Mouse (Mus musculus) hindbrain, embryonic 10.5 days (tissue): ENCODE data around the gene Fam69b. TPM values are rescaled to one million over a fixed set of nuclear protein-coding genes. Genes with fewer than 3 reads are reported as not detected.
A peak's percentile ranks its signal among the peaks of the same experiment; 100 is the strongest.

Experiments used
- DNase-seq: peaks from one replicate; pipeline ENCODE4 v3.0.0-alpha.2; 2017; ENCODE audit warnings: low spot score
- H3K27ac ChIP-seq: fragments of 300-500 bp; sonication (generic); 2 replicates; pipeline ENCODE4 v1.5.1; 2016; ENCODE audit warnings: mild to moderate bottlenecking, moderate library complexity
- H3K27me3 ChIP-seq: fragments of 300-500 bp; sonication (generic); 2 replicates; pipeline ENCODE4 v1.6.1; 2016; ENCODE audit warnings: mild to moderate bottlenecking; ENCODE audit not compliant: poor library complexity, insufficient read depth, severe bottlenecking
- H3K36me3 ChIP-seq: fragments of 300-500 bp; sonication (generic); 2 replicates; pipeline ENCODE4 v1.6.1; 2016; ENCODE audit warnings: mild to moderate bottlenecking, moderate library complexity
- H3K4me1 ChIP-seq: fragments of 300-500 bp; sonication (generic); replicated peaks from 2 replicates; pipeline ENCODE4 v1.6.1; 2016; ENCODE audit warnings: mild to moderate bottlenecking
- H3K4me3 ChIP-seq: fragments of 300-500 bp; sonication (generic); 2 replicates; pipeline ENCODE4 v1.5.1; 2016; ENCODE audit warnings: mild to moderate bottlenecking, moderate library complexity
- H3K9me3 ChIP-seq: fragments of 300-500 bp; sonication (generic); 2 replicates; pipeline ENCODE4 v1.6.1; 2016; ENCODE audit warnings: mild to moderate bottlenecking, moderate library complexity
- WGBS: fragments of 180-500 bp; shearing (Covaris S2); methylation state at CpG from one replicate; pipeline ENCODE4 v1.1.7; 2016; 5-methylcytosine and 5-hydroxymethylcytosine counted together
- polyA plus RNA-seq: library from polyadenylated mRNA; unstranded; fragments of >200 nt; fragmentation: Nextera tagmentation; extraction: Ambion mirVana; gene quantifications from 2 replicates; pipeline ENCODE4 v1.2.1, GENCODE M21; 2016

Gene Fam69b
- polyA plus RNA-seq, 1 experiment from 2014 or later: 48.5 TPM

DNA sequence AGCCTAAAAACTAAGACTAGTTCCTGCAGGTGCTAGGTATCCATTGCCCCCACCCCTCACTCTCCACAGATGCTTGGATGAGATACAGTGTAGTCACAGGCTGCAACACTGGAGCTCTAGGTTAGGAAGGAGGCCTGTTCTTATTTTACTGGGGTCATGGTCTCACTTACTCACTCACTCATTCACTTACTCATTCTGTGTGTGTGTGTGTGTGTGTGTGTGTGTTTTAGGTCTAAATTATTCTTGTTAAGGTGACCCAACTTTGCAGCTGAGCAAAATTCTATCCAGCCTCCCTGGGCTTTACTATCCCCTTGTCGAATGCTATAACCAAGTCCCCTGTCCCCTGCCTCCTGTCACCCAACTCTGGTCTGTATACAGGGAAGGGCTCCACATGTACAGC is 26.7 kb upstream of the Fam69b start:
- no peaks in the 10 kb centered on the region for H3K9me3 ChIP-seq
- H3K27me3 ChIP-seq: peaks cover 51% of the 10 kb centered on the region
- no peak overlapping the region for H3K27ac ChIP-seq
- WGBS: 79% methylated on average over 1 of the region's 1 CpGs
- DNase-seq: no peak
- no peak overlapping the region for H3K4me3 ChIP-seq
- peaks cover 22% of the 10 kb centered on the region for H3K4me1 ChIP-seq
- no peaks in the 10 kb centered on the region for H3K36me3 ChIP-seq

DNA sequence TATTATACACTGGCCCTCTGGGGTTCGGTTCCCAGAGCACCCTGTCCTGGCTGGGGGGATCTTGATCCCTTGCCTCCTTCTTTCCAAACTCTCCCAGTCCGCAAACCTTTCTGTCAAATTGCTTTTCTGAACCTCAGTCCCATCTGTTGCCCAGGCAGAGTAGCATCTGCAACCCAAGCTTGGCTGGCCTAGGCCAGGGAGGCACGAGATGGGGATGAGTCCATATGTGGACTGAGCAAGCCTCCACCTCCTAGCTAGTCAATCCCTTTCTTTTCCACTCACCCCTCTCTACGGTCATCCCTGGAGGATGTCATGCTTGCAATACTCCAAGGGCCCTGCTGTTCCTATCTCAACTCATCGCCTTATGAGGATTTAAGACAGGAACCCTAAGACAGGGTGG is 25.6 kb upstream of the Fam69b start:
- H3K36me3 ChIP-seq: no peaks in the 10 kb centered on the region
- 83% methylated on average over 5 of the region's 5 CpGs for WGBS
- no peak for DNase-seq
- H3K4me3 ChIP-seq: peak overlapping the region; percentile 68; the same call in 1 of the 2 replicates
- H3K27me3 ChIP-seq: peaks cover 55% of the 10 kb centered on the region
- H3K4me1 ChIP-seq: peaks cover 30% of the 10 kb centered on the region
- H3K9me3 ChIP-seq: no peaks in the 10 kb centered on the region
- H3K27ac ChIP-seq: no peak overlapping the region

DNA sequence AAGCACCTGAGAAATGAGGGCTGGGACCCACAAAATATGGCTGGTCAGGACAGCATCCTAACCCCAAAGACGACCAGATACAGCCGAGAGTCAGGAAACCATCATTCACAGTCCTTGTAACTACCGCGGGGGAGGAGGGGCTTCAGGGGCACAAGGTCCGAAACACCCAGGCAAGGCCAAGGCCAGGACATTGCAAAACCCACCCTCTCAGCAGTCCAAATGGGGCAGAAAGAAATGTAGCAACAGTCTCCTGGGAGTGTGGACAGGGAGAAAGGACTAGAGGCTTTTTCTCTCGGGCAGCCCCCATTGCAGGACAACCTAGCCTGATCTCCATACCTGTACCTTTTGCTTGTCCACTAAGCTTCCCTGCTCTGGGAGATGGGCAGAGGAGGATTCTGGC is 25.1 kb upstream of the Fam69b start:
- Histone ChIP-seq H3K9me3 (no peaks in the 10 kb centered on the region), H3K4me1 (peaks cover 30% of the 10 kb centered on the region), H3K27ac (peak overlapping the region; percentile 86), H3K27me3 (peaks cover 58% of the 10 kb centered on the region), H3K4me3 (peak overlapping the region; percentile 68), H3K36me3 (no peaks in the 10 kb centered on the region)
- DNase-seq: no peak
- WGBS: 27% methylated on average over 6 of the region's 6 CpGs

DNA sequence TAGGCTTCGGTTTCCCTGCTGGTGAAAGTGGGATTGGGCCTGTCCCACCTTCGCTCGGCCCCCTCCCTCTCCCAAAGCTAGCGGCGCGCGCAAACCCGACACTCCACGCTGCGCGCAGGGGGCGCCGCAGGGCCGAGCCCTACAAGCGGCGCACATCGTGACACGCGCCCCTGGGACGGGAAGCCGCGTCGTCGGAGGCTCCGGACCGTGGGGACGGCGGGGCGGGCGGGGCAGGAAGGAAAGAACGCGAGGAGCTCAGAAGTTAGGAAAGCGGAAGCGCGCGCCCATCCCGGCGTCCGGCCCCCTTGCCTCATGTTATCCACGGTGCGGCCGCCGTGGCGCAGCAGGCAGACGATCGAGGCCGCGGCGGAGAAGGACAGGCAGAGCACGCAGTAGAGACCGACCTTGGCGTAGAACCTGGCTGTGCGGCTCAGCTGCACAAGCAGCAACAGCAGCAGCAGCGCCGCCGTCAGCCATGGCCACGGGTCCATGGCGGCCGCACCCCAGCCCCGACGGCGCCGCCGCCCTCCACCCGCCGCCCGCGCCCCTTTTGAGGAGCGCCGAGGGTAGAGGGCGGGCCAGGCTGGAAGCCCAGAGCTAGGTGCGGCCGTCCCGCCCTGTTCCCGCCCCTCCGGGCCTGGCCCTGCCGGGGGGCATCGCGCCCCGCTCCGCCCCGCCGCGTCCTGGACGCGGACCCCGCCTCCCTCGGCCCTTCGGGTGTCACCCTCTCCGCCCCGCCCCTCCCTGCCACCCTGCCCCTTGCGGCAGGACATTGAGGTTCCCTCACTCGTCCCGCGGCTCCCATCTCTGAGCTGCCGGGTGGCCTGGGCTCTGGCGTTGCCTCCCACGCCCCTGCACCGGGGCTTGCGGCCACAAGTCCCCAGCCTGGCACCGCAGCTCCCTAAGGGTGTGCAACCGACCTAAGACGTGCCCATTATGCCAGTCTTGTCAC is 24.3 kb upstream of the Fam69b start, which contains the start of gene Agpat2:
Gene Agpat2 (minus strand): TSS at position 698 of the 952 bp plus-strand sequence.
- Histone ChIP-seq H3K36me3 (no peaks in the 10 kb centered on the region), H3K27ac (peak within 1 kb of the TSS; percentile 86), H3K9me3 (no peaks in the 10 kb centered on the region), H3K4me1 (peaks cover 30% of the 10 kb centered on the region), H3K27me3 (peaks cover 58% of the 10 kb centered on the region), H3K4me3 (peak within 1 kb of the TSS; percentile 68)
- WGBS: under 1% methylated on average over 103 of the region's 103 CpGs
- DNase-seq: peak; percentile 63

DNA sequence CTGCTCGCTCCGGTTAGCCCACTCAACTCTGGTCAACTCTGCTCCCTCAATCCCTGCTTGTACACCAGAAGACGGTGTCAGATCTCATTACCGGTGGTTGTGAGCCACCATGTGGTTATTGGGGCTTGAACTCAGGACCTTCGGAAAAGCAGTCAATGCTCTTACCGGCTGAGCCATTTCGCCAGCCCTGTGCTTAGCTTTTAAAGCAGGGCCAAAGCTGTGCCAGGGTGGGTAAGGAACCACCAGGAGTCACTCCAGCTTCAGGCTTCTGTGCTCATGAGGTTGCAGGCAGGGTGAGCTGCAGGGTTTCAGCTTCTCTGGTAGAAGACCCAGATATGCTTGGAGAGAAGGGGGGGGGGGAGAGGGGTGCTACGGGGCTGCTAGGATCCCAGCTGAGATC is 22.9 kb upstream of the Fam69b start:
- Histone ChIP-seq H3K4me3 (no peak overlapping the region), H3K27me3 (peaks cover 58% of the 10 kb centered on the region), H3K36me3 (no peaks in the 10 kb centered on the region), H3K27ac (no peak overlapping the region), H3K4me1 (peaks cover 27% of the 10 kb centered on the region), H3K9me3 (no peaks in the 10 kb centered on the region)
- no peak for DNase-seq
- WGBS: 89% methylated on average over 8 of the region's 8 CpGs

DNA sequence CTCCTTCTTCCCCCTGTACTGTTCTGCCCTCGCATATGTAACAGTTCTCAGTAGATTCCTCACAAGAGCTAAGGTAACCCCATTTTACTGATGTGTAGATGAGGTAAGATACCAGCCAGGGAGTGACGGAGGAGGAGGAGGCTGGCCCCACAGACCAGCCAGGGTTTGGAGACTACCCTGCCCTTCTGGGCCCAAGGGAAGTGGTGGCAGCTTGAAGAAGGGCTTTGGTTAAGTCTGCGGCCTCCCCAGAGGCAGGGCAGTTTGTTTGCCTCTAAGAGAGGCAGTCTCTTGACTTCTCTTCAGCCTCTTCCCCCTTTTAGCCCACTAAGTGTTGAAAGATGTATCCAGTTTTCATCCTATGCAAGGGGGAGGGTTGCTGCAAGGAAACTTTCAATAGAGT is 21.7 kb upstream of the Fam69b start:
- no peak overlapping the region for H3K4me3 ChIP-seq
- H3K27me3 ChIP-seq: peaks cover 55% of the 10 kb centered on the region
- no peak for DNase-seq
- WGBS: 68% methylated on average over 3 of the region's 3 CpGs
- H3K36me3 ChIP-seq: no peaks in the 10 kb centered on the region
- no peaks in the 10 kb centered on the region for H3K9me3 ChIP-seq
- H3K4me1 ChIP-seq: peaks cover 26% of the 10 kb centered on the region
- H3K27ac ChIP-seq: no peak overlapping the region

DNA sequence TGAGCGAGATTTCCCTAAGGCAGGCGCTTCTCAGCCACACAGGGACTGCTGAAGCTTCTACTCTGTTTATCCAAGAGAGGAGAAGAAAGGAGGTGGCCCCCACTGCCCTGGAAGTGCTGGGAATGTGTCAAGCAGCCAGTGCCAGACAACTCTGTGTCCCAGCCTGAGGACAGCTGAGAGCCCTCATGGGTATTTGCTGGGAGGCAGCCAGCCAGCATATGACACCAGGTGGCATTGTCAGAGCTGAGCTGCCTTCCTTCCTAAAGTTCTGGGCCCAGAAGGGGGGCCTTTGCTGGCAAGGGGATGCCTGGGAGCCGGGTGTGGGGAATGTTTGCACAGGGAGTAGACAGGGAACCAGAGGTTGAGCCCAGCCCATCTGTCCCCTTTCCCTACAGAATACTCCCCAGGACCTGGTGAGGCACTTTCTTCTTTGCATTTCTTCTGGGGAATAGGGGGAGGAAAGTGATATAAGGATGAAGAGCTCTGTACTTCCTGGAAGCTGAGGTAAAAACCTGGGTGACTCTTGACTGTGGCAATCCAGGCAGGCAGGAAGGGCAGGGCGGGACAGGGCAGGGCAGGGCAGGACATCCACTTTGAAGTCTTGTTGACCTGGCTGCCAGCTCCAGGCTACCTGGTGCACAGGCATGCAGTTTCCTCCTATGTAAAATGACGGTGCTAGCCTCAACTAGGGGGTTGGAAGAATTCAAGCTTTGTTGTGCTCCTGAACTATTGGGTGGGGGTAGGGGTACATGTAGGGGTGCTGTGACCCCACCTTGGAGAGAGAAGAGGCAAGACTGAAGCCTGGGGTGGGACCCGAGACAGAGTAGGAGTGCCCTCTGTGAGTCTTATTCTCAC is 21.0 kb upstream of the Fam69b start:
- no peak overlapping the region for H3K4me3 ChIP-seq
- 55% methylated on average over 6 of the region's 6 CpGs for WGBS
- DNase-seq: no peak
- H3K36me3 ChIP-seq: no peaks in the 10 kb centered on the region
- H3K9me3 ChIP-seq: no peaks in the 10 kb centered on the region
- H3K27ac ChIP-seq: no peak overlapping the region
- peaks cover 26% of the 10 kb centered on the region for H3K4me1 ChIP-seq
- peaks cover 48% of the 10 kb centered on the region for H3K27me3 ChIP-seq

DNA sequence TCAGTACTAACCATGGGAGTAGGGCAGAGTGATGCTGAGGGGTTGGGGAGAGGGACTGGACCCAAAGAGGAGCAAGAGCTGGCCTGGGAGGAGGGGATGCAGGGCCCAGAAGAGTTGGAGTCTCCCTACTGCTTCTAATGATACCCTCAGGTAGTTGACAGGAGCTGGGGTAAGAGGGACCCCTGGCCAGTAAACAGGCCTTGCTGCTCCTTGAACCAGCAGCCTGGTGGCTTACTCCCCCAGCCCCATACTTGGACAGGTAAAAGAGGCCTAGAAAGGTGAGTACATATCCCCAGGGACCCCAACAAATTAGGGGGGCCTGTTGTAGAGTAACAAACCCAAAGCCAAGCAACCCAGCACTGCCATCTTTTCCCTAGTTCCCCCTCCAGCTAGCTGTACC is 19.5 kb upstream of the Fam69b start:
- Histone ChIP-seq H3K4me3 (no peak overlapping the region), H3K27ac (no peak overlapping the region), H3K9me3 (no peaks in the 10 kb centered on the region), H3K27me3 (peaks cover 33% of the 10 kb centered on the region), H3K4me1 (peaks cover 18% of the 10 kb centered on the region), H3K36me3 (no peaks in the 10 kb centered on the region)
- DNase-seq: no peak

DNA sequence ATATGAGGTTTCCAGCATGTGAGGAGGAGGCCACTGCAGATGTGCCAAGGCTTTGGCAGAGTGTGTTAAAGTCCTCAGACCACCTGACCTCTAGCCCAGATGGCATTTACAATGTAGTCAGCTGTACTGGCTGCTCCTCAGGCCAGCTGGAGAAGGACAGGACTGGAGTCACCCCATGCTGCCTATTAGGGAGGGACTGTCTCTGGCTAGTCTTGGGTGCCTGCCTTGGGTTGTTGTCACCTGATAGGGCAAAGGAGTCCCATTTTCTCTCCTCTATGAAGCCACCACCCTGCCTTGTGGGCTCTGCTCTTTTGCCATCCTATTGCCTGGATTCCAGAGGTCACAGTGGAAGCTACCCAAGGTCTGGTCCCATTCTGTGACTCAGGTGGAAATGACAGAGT is 19.0 kb upstream of the Fam69b start:
- Histone ChIP-seq H3K36me3 (no peaks in the 10 kb centered on the region), H3K4me3 (no peak overlapping the region), H3K4me1 (peaks cover 13% of the 10 kb centered on the region), H3K9me3 (no peaks in the 10 kb centered on the region), H3K27ac (no peak overlapping the region), H3K27me3 (peaks cover 28% of the 10 kb centered on the region)
- no peak for DNase-seq

DNA sequence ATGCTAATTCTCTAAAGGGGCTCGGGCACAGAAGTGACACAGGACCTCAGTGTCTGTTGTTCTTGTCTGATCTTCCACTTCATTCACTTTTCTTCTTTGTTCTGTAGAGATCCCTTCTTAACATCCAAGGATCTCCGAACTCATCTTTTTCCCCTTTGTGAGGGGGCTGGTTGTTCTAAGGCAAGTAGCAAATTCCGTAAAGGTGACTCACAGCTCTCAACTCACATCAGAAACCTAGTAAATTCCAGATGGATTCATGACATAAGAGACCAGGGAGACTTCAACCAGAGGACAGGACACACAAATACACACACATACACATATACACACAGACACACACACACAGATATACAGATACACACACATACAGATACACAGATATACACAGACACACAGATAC is 17.7 kb upstream of the Fam69b start:
- 73% methylated on average over 3 of the region's 3 CpGs for WGBS
- peaks cover 16% of the 10 kb centered on the region for H3K27me3 ChIP-seq
- H3K4me3 ChIP-seq: no peak overlapping the region
- peaks cover 9% of the 10 kb centered on the region; the same call in 1 of the 2 replicates for H3K4me1 ChIP-seq
- no peak overlapping the region for H3K27ac ChIP-seq
- H3K36me3 ChIP-seq: no peaks in the 10 kb centered on the region
- H3K9me3 ChIP-seq: no peaks in the 10 kb centered on the region
- DNase-seq: no peak

DNA sequence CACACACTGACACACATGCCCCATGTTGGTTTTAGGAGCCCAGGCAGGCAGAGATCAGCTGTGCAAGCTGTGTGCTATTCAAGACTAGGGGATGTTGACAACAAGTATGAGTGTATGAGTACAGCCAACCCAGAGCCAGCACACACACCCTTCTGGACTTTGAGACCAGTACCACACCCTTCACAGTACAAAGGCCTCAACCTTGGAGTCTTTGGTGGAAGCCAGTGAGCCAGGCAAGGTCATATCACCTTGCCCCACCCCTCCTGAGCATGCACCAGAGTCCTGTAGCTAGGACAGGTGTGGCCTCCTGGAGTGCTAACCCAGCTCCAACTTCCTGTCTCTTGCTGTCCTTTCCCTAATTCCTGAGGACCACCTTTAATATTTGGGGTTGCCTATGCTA is 17.2 kb upstream of the Fam69b start:
- Histone ChIP-seq H3K4me1 (peaks cover 9% of the 10 kb centered on the region; the same call in 1 of the 2 replicates), H3K27ac (no peak overlapping the region), H3K27me3 (peaks cover 12% of the 10 kb centered on the region), H3K36me3 (no peaks in the 10 kb centered on the region), H3K4me3 (no peak overlapping the region), H3K9me3 (no peaks in the 10 kb centered on the region)
- no peak for DNase-seq

DNA sequence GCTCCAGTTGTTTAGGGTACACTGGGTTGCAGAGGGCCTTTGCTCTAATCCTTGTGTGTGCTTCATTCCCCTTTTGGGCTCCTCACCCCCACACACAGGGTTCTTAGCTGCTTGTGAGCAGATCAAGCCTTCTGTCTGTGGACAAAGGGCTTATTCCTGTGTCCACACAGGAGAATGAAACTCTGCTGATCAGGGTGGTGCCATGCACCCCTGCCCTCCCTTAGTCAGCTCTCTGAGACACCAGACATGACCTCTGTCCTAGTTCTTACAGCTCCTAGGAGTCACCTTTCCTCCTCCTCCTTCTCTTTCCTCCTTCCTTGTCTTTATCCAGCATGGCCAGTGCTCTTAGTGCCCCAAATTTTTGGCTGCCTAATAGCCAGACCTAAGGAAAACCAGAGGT is 16.4 kb upstream of the Fam69b start:
- no peak overlapping the region for H3K4me3 ChIP-seq
- peaks cover 5% of the 10 kb centered on the region; the same call in 1 of the 2 replicates for H3K4me1 ChIP-seq
- H3K36me3 ChIP-seq: no peaks in the 10 kb centered on the region
- H3K27me3 ChIP-seq: peaks cover 6% of the 10 kb centered on the region
- H3K9me3 ChIP-seq: no peaks in the 10 kb centered on the region
- DNase-seq: no peak
- no peak overlapping the region for H3K27ac ChIP-seq

DNA sequence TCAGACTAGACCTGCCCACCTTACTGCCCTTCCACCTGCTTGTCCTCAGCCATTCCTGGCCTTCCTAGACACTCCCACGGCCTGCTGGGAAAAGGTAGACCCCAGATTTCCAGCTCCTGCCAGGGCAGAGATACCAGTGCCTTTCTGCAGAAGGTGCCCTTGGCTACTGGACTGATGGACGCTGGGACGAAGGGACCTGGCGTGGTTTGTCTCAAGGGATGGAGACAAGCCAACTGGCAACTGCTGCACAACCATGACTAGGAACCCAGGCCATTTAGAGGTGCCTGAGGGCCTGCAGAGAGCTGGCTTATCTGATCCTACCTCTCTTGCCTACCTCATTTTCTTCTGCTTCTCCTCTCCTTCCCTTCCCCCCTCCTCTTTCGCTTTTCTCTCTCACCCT is 13.4 kb upstream of the Fam69b start:
- Histone ChIP-seq H3K36me3 (no peaks in the 10 kb centered on the region), H3K4me3 (no peak overlapping the region), H3K4me1 (no peaks in the 10 kb centered on the region), H3K27ac (no peak overlapping the region), H3K9me3 (no peaks in the 10 kb centered on the region), H3K27me3 (no peaks in the 10 kb centered on the region; the same call in 1 of the 2 replicates)
- no peak for DNase-seq
- 85% methylated on average over 5 of the region's 5 CpGs for WGBS
